Mouse (Mus musculus): Measurements from ENCODE around the gene Pnpla5. TPM values are rescaled to one million over a fixed set of nuclear protein-coding genes. Genes with fewer than 3 reads are reported as not detected.
"Not testable (repeated sequence)": the region's sequence is repeated elsewhere in the genome, so short reads cannot be mapped to it uniquely, and the experiment has no call there.

Gene Pnpla5
- not detected in 2 replicates for polyA plus RNA-seq (2014; fragmentation: Nextera tagmentation; extraction: Ambion mirVana)

- DNase-seq = no peak
- H3K27me3 ChIP-seq (ENCODE audit: insufficient read depth, low read length) = no peaks in the 10 kb centered on the region
- H3K9me3 ChIP-seq (ENCODE audit: low read depth, low read length) = no peaks in the 10 kb centered on the region
- WGBS = 50% methylated on average over 8 of the region's 8 CpGs
- H3K4me1 ChIP-seq (ENCODE audit: insufficient read depth) = no peaks in the 10 kb centered on the region
- no peak within 1 kb of the TSS for H3K9ac ChIP-seq
- TF ChIP-seq CTCF (IDR thresholded peaks at IDR 0.05; ENCODE audit: low read depth) = no peak
- no peak within 1 kb of the TSS for H3K4me2 ChIP-seq
- H3K36me3 ChIP-seq (ENCODE audit: insufficient read depth) = no peaks in the 10 kb centered on the region
- no peak within 1 kb of the TSS for H3K27ac ChIP-seq (ENCODE audit: low read depth)
- no peak within 1 kb of the TSS for H3K4me3 ChIP-seq (ENCODE audit: low read depth, low read length)
- ATAC-seq (ENCODE audit: insufficient read depth) = no peak
These were observed at the start of gene Pnpla5 for GRCm38 (mm10) chr15:84123075-84123474. Gene Pnpla5 (minus strand): TSS chr15:84123175.

GRCm38 (mm10) chr15:84171166-84171565 is 48.2 kb upstream of the Pnpla5 start:
- no peaks in the 10 kb centered on the region for H3K9me3 ChIP-seq (ENCODE audit: low read depth, low read length)
- DNase-seq = no peak
- H3K9ac ChIP-seq = no peak overlapping the region
- H3K27me3 ChIP-seq (ENCODE audit: insufficient read depth, low read length) = peaks cover 17% of the 10 kb centered on the region; the same call in 1 of the 2 replicates
- no peaks in the 10 kb centered on the region; the same call in 1 of the 2 replicates for H3K4me1 ChIP-seq (ENCODE audit: insufficient read depth)
- 83% methylated on average over 7 of the region's 7 CpGs for WGBS
- no peak overlapping the region for H3K27ac ChIP-seq (ENCODE audit: low read depth)
- no peak for ATAC-seq (ENCODE audit: insufficient read depth)
- TF ChIP-seq CTCF (IDR thresholded peaks at IDR 0.05; ENCODE audit: low read depth) = no peak
- no peak overlapping the region for H3K4me3 ChIP-seq (ENCODE audit: low read depth, low read length)
- no peak overlapping the region for H3K4me2 ChIP-seq
- H3K36me3 ChIP-seq (ENCODE audit: insufficient read depth) = no peaks in the 10 kb centered on the region

- Histone ChIP-seq H3K36me3 (ENCODE audit: insufficient read depth) (no peaks in the 10 kb centered on the region), H3K4me2 (no peak overlapping the region), H3K27me3 (ENCODE audit: insufficient read depth, low read length) (peaks cover 17% of the 10 kb centered on the region; the same call in 1 of the 2 replicates), H3K27ac (ENCODE audit: low read depth) (no peak overlapping the region), H3K4me1 (ENCODE audit: insufficient read depth) (no peaks in the 10 kb centered on the region; the same call in 1 of the 2 replicates), H3K9me3 (ENCODE audit: low read depth, low read length) (no peaks in the 10 kb centered on the region), H3K9ac (no peak overlapping the region), H3K4me3 (ENCODE audit: low read depth, low read length) (no peak overlapping the region)
- WGBS = 56% methylated on average over 1 of the region's 1 CpGs
- TF ChIP-seq CTCF (IDR thresholded peaks at IDR 0.05; ENCODE audit: low read depth) = no peak
- DNase-seq (no peak), ATAC-seq (ENCODE audit: insufficient read depth) (no peak)
These were observed 46.5 kb upstream of the Pnpla5 start for GRCm38 (mm10) chr15:84169511-84169910.

GRCm38 (mm10) chr15:84168170-84169161 is 45.5 kb upstream of the Pnpla5 start:
- ATAC-seq (ENCODE audit: insufficient read depth) = peak; percentile 53
- 1% methylated on average over 28 of the region's 28 CpGs for WGBS

GRCm38 (mm10) chr15:84167600-84167999 is 44.6 kb upstream of the Pnpla5 start, which contains the start of gene Pnpla3:
Gene Pnpla3 (plus strand): TSS chr15:84167837.
- Histone ChIP-seq H3K27ac (ENCODE audit: low read depth) (no peak within 1 kb of the TSS), H3K27me3 (ENCODE audit: insufficient read depth, low read length) (peaks cover 17% of the 10 kb centered on the region; the same call in 1 of the 2 replicates), H3K36me3 (ENCODE audit: insufficient read depth) (no peaks in the 10 kb centered on the region), H3K4me3 (ENCODE audit: low read depth, low read length) (peak within 1 kb of the TSS; percentile 48), H3K9ac (peak within 1 kb of the TSS; percentile 33; the same call in 1 of the 2 replicates), H3K4me1 (ENCODE audit: insufficient read depth) (no peaks in the 10 kb centered on the region; the same call in 1 of the 2 replicates), H3K9me3 (ENCODE audit: low read depth, low read length) (no peaks in the 10 kb centered on the region), H3K4me2 (peak within 1 kb of the TSS; percentile 95)
- ATAC-seq (ENCODE audit: insufficient read depth) = peak; percentile 98
- WGBS = under 1% methylated on average over 28 of the region's 28 CpGs
- DNase-seq = peak; percentile 98
- TF ChIP-seq CTCF (IDR thresholded peaks at IDR 0.05; ENCODE audit: low read depth) = peak; percentile 45; the same call in 1 of the 2 replicates

More at GRCm38 (mm10) chr15:84168170-84169161, 45.5 kb upstream of the Pnpla5 start:
- Histone ChIP-seq H3K27ac (ENCODE audit: low read depth) (no peak overlapping the region), H3K9ac (peak overlapping the region; percentile 33; the same call in 1 of the 2 replicates), H3K4me1 (ENCODE audit: insufficient read depth) (no peaks in the 10 kb centered on the region; the same call in 1 of the 2 replicates), H3K9me3 (ENCODE audit: low read depth, low read length) (no peaks in the 10 kb centered on the region), H3K36me3 (ENCODE audit: insufficient read depth) (no peaks in the 10 kb centered on the region), H3K4me3 (ENCODE audit: low read depth, low read length) (peak overlapping the region; percentile 48), H3K4me2 (peak overlapping the region; percentile 95), H3K27me3 (ENCODE audit: insufficient read depth, low read length) (peaks cover 17% of the 10 kb centered on the region; the same call in 1 of the 2 replicates)
- no peak for TF ChIP-seq CTCF (IDR thresholded peaks at IDR 0.05; ENCODE audit: low read depth)
- DNase-seq = peak; percentile 74

- no peak for TF ChIP-seq CTCF (IDR thresholded peaks at IDR 0.05; ENCODE audit: low read depth)
- DNase-seq (no peak), ATAC-seq (ENCODE audit: insufficient read depth) (no peak)
- Histone ChIP-seq H3K27ac (ENCODE audit: low read depth) (no peak overlapping the region), H3K4me1 (ENCODE audit: insufficient read depth) (no peaks in the 10 kb centered on the region; the same call in 1 of the 2 replicates), H3K4me3 (ENCODE audit: low read depth, low read length) (no peak overlapping the region), H3K9ac (no peak overlapping the region), H3K9me3 (ENCODE audit: low read depth, low read length) (no peaks in the 10 kb centered on the region), H3K4me2 (no peak overlapping the region; the same call in 1 of the 2 replicates), H3K36me3 (ENCODE audit: insufficient read depth) (no peaks in the 10 kb centered on the region), H3K27me3 (ENCODE audit: insufficient read depth, low read length) (peaks cover 17% of the 10 kb centered on the region; the same call in 1 of the 2 replicates)
- 65% methylated on average over 6 of the region's 6 CpGs for WGBS
These were observed 43.8 kb upstream of the Pnpla5 start for GRCm38 (mm10) chr15:84166818-84167217.

- WGBS = 81% methylated on average over 6 of the region's 6 CpGs
These were observed 38.9 kb upstream of the Pnpla5 start for GRCm38 (mm10) chr15:84161871-84162270.

GRCm38 (mm10) chr15:84157530-84157929 is 34.6 kb upstream of the Pnpla5 start:
- not testable (repeated sequence) for H3K27ac ChIP-seq (ENCODE audit: low read depth); H3K9ac ChIP-seq; H3K4me1 ChIP-seq (ENCODE audit: insufficient read depth); H3K36me3 ChIP-seq (ENCODE audit: insufficient read depth); H3K4me2 ChIP-seq; H3K9me3 ChIP-seq (ENCODE audit: low read depth, low read length); DNase-seq; H3K27me3 ChIP-seq (ENCODE audit: insufficient read depth, low read length); H3K4me3 ChIP-seq (ENCODE audit: low read depth, low read length); ATAC-seq (ENCODE audit: insufficient read depth)
- 84% methylated on average over 6 of the region's 6 CpGs for WGBS

More at GRCm38 (mm10) chr15:84161871-84162270, 38.9 kb upstream of the Pnpla5 start:
- TF ChIP-seq CTCF (IDR thresholded peaks at IDR 0.05; ENCODE audit: low read depth) = no peak
- Histone ChIP-seq H3K9ac (no peak overlapping the region), H3K4me3 (ENCODE audit: low read depth, low read length) (no peak overlapping the region), H3K9me3 (ENCODE audit: low read depth, low read length) (no peaks in the 10 kb centered on the region), H3K27me3 (ENCODE audit: insufficient read depth, low read length) (no peaks in the 10 kb centered on the region), H3K4me1 (ENCODE audit: insufficient read depth) (no peaks in the 10 kb centered on the region), H3K27ac (ENCODE audit: low read depth) (no peak overlapping the region), H3K36me3 (ENCODE audit: insufficient read depth) (no peaks in the 10 kb centered on the region), H3K4me2 (no peak overlapping the region)
- no peak for DNase-seq
- no peak for ATAC-seq (ENCODE audit: insufficient read depth)

All from lung, embryonic 14.5 days (tissue).